Mouse (Mus musculus): ENCODE results near the gene Jkamp. TPM values are rescaled to one million over a fixed set of nuclear protein-coding genes. Genes with fewer than 3 reads are reported as not detected.

Jkamp gene
- 23.1 TPM for polyA plus RNA-seq (2014; fragmentation: Illumina TruSeq; extraction: RNeasy Lipid Tissue Mini Kit (QIAGEN cat#74804); ENCODE audit: low read depth, low replicate concordance)

DNA sequence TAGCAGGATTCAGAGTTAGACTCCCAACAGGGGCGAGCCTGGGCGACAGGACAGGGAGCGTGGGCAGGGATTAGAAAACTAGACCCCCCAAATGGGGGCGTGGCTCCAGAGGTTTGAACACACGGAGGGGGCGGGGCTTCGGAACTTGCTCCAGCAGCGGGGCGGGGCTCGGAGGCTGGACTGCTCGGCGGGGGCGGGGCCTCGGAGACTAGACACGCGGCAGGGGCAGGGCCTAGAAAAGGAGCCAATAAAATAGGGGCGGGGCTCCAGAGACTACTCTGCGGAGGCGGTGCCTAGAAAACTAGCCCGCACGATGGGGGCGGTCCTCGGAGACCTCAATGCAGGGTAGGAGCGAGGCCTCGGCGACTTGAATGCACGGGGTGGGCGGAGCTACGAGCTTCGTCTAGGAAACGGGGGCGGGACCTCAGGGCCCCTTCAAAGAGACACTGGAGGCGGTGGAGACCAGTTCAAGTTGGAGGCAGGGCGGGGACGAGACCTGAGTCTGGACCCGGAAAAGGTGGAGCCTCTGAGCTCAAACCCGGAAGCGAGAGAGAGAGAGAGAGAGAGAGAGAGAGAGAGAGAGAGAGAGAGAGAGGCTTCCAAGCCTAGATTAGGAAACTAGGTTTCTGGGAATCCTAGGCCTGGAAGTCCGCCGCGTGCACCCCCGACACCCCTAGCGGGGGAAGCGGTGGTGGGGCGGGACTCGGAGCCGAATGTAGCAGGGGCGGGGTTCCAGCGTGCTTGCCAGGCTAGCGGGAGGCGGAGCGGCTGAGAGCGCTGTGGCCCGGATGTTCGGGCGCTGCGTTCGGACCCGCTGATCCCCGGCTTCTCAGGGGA is at the start of gene Jkamp, which contains the start of gene L3hypdh:
Gene Jkamp (plus strand): TSS at position 261 of the 837 bp plus-strand sequence.
Gene L3hypdh (minus strand): TSS at position 111 of the 837 bp plus-strand sequence.

DNA sequence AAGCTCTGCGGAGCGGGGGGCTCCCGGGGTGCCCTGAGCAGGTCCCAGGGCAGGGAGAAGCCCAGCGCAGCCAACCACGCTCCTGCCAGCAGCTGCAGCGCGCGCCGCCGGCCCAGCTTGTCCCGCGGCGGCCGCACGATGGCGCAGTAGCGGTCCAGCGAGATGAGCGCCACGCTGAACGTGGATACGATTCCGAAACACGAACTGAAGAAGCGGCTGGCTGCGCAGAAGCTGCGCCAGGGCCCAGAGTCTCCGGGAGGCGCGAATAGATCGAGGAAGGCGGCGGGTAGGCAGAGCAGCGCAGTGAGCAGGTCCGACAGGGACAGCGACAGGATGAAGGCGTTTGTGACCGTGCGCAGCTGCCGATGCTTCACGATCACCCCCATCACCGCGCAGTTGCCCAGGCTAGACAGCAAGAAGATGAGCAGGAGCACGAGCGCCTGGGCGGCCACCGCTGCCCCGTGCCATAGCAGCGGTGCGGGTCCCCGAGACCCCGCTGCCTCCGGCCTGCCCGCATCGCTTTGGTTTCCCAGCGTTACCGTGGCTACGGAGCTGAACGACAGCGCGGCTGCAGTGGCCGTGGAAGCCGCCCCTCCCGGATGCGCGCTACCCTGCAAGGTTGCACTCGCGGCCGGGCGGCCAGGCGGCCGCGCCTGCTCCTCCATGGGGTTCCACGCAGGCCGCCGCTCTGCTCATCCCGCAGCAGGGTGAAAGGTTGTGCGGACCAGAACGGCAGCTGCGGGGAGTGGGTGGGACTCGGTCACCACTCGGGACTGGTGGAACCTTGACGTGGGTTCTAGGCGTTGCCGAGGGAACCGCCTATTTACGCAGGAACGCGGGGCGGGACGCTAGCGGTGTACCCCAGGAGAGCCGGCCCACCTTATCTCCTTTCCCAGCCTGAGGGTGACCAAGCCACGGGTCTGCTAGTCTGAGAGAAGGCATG is 14.8 kb upstream of the Jkamp start, which contains the start of gene Gpr135:
Gene Gpr135 (minus strand): TSS at position 799 of the 943 bp plus-strand sequence.

Other genes with a start within 250 kb of the Jkamp start
- gene Gpr135, start 14.5 kb upstream of the Jkamp start, polyA plus RNA-seq (2014; fragmentation: Illumina TruSeq; extraction: RNeasy Lipid Tissue Mini Kit (QIAGEN cat#74804); ENCODE audit: low read depth, low replicate concordance) = 1.5 TPM
- 32.8 TPM for gene L3hypdh, start 150 bp upstream of the Jkamp start, polyA plus RNA-seq (2014; fragmentation: Illumina TruSeq; extraction: RNeasy Lipid Tissue Mini Kit (QIAGEN cat#74804); ENCODE audit: low read depth, low replicate concordance)
- not detected for gene Ccdc175, start 99.4 kb downstream of the Jkamp start, polyA plus RNA-seq (2014; fragmentation: Illumina TruSeq; extraction: RNeasy Lipid Tissue Mini Kit (QIAGEN cat#74804); ENCODE audit: low read depth, low replicate concordance)